Mouse (Mus musculus): ENCODE measurements around the gene Inka1. TPM values are rescaled to one million over a fixed set of nuclear protein-coding genes. Genes with fewer than 3 reads are reported as not detected.
A peak's percentile ranks its signal among the peaks of the same experiment; 100 is the strongest.

Inka1 gene
- polyA plus RNA-seq, 1 experiment, result 21.0 TPM

DNA sequence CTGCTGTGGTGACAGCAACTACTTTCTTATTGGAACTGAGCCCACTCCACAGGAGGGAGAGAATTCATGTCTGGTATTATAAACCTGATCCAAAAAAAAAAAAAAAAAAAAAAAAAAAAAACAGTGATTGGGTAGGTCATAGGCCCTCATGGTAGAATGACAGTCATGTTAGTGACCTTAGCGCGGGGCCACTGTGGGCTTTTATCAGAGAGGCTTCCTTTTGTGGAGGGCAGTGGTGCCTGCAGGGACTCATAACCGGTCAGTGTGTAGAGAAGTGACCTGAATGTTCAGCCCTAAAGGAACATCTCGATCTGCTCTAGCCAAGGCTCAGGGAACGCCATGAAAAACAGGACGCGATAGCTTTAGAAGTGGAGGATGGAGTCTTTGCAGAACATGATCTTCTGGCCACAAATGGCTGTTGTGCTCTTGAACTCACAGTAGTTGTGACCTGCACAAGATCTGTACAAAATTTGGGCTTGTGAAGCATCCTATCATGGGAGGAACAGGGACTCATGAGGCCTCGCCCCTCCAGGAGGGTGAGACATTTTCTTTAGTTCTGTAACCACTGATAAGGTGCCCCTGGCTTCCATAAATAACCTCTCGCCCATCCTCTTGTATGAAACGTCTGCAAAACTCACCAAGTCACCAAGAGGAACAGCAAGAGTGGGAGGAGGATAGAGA is 11.0 kb downstream of the Inka1 start:
- H3K4me3 ChIP-seq (ENCODE audit: insufficient read depth, low read length), result no peak overlapping the region
- TF ChIP-seq POLR2A (IDR thresholded peaks at IDR 0.05; ENCODE audit: low read depth, low read length), result no peak
- TF ChIP-seq CTCF (IDR thresholded peaks at IDR 0.05; ENCODE audit: borderline replicate concordance, insufficient read depth, low read length), result no peak
- peak overlapping the region; percentile 94 for H3K27ac ChIP-seq (ENCODE audit: insufficient read depth, low read length)
- peaks cover 4% of the 10 kb centered on the region for H3K4me1 ChIP-seq (ENCODE audit: control insufficient read depth, insufficient read depth, low read length)

DNA sequence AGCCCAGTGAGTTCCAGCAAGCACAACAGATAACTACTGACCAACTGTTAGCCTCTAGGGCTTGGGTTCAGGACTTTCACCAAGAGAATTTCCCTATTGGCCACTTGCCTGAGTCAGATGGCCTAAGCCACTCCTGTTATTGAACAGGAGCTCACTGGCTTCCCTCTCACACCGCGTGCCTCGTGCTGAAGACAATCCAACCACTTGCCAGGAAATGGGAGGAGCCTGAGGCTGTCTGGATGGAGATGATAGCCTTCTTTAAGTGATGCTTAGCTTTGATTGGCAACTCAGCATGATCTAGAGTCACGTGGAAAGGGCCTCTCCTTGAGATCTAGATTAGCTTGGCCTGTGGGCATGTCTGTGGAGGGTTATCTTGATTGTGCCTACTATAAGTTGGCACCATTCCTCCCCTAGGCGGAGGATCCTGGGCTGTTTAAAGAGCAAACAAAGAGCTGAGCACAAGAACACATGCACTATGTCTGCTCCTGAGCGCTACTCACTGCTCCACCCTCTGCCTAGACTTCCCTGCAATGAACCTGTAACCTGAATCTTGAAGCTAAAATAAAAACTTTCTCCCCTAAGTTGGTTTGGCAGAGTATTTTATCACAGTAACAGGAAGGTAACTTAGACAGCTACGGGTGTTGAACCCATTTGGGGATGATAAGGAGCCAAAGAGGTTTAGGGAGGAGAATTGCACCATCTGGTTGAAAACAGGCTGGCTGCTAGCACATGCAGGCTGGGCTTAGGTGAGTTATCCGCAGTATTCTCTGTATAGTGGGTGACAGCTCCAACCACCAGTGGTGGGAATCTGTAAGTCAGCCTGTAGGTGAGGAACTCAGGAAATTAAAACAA is 13.8 kb downstream of the Inka1 start:
- TF ChIP-seq POLR2A (IDR thresholded peaks at IDR 0.05; ENCODE audit: low read depth, low read length), result no peak
- no peak for TF ChIP-seq CTCF (IDR thresholded peaks at IDR 0.05; ENCODE audit: borderline replicate concordance, insufficient read depth, low read length)
- peaks cover 4% of the 10 kb centered on the region for H3K4me1 ChIP-seq (ENCODE audit: control insufficient read depth, insufficient read depth, low read length)
- H3K4me3 ChIP-seq (ENCODE audit: insufficient read depth, low read length), result no peak overlapping the region
- no peak overlapping the region for H3K27ac ChIP-seq (ENCODE audit: insufficient read depth, low read length)

DNA sequence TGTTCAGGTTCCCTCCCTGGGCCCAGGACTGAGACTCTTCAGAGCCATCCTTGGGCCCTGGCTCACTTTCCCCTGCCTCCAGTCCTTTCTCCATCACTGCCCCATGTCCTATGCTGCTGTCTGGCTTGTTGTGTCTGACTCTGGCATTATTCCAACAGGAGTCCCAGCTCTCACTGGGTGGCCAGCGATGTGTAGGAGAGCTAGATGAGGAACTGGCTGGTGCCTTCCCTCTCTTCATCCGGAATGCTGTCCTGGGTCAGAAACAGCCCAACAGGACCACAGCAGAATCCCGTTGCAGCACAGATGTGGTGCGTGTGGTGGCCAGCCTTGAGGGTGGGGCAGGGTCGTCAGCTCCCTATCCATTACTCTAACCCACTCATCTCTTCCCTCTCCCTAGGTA is 15.4 kb downstream of the Inka1 start:
- Histone ChIP-seq H3K4me3 (ENCODE audit: insufficient read depth, low read length) (no peak overlapping the region), H3K4me1 (ENCODE audit: control insufficient read depth, insufficient read depth, low read length) (peaks cover 4% of the 10 kb centered on the region), H3K27ac (ENCODE audit: insufficient read depth, low read length) (no peak overlapping the region)
- TF ChIP-seq POLR2A (IDR thresholded peaks at IDR 0.05; ENCODE audit: low read depth, low read length) (no peak), CTCF (IDR thresholded peaks at IDR 0.05; ENCODE audit: borderline replicate concordance, insufficient read depth, low read length) (no peak)

DNA sequence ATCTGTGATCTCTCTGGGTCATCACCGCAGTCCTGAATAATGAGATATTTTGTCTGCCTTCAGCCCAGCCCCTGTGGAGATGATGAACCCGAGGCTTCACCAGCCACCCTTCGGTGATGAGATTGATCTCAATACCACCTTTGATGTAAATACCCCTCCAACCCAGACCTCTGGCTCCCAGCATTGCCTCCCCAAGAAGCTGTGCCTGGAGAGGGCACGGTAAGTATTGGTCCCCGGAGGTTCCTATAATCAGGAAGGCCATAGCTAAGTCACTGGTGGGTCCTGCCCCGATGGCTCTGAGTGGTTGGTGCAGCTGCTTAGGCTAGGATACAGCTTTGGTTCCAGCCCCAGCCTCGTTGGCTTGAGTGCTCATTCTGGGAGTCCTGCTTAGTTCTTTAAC is 17.1 kb downstream of the Inka1 start:
- TF ChIP-seq POLR2A (IDR thresholded peaks at IDR 0.05; ENCODE audit: low read depth, low read length), result no peak
- no peak for TF ChIP-seq CTCF (IDR thresholded peaks at IDR 0.05; ENCODE audit: borderline replicate concordance, insufficient read depth, low read length)
- H3K27ac ChIP-seq (ENCODE audit: insufficient read depth, low read length), result no peak overlapping the region
- H3K4me1 ChIP-seq (ENCODE audit: control insufficient read depth, insufficient read depth, low read length), result no peaks in the 10 kb centered on the region
- H3K4me3 ChIP-seq (ENCODE audit: insufficient read depth, low read length), result no peak overlapping the region

DNA sequence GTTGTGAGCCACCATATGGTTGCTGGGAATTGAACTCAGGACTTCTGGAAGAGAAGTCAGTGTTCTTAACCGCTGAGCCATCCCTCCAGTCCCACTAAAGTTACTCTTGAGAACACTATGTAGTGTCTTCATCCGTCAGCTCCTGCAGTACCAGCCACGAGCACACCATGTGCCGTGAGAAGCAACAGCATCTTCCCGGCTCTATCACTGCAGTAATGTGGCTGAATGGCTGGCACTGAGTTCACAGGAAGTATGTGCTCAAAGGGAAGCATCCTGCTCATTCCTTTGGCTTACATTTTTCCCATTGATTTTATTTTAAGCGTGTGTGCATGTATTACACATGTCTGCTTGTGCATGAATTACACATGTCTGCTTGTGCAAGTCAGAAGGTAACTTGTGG is 18.2 kb downstream of the Inka1 start:
- H3K4me1 ChIP-seq (ENCODE audit: control insufficient read depth, insufficient read depth, low read length), result no peaks in the 10 kb centered on the region
- TF ChIP-seq POLR2A (IDR thresholded peaks at IDR 0.05; ENCODE audit: low read depth, low read length) (no peak), CTCF (IDR thresholded peaks at IDR 0.05; ENCODE audit: borderline replicate concordance, insufficient read depth, low read length) (no peak)
- no peak overlapping the region for H3K27ac ChIP-seq (ENCODE audit: insufficient read depth, low read length)
- no peak overlapping the region for H3K4me3 ChIP-seq (ENCODE audit: insufficient read depth, low read length)

DNA sequence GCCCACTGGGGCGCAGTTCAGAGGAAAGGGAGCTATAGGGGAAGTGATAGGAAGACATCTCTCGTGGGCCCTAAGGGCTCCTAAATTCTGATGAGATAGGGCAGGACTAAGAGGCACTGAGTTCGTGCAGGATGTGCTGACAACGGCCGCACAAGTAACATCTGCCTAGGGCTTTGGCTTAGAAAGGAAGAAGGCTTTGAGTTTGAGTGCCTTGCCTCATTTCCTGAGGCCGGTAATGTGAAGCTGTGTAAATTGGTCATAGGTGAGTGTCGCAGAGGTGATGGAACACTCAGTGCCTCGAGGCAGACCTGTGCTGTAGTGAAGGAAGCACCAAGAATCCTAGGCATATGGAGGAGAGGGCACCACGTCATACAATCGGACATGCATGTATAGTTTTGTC is 19.0 kb downstream of the Inka1 start:
- no peaks in the 10 kb centered on the region for H3K4me1 ChIP-seq (ENCODE audit: control insufficient read depth, insufficient read depth, low read length)
- no peak overlapping the region for H3K27ac ChIP-seq (ENCODE audit: insufficient read depth, low read length)
- no peak overlapping the region for H3K4me3 ChIP-seq (ENCODE audit: insufficient read depth, low read length)
- TF ChIP-seq CTCF (IDR thresholded peaks at IDR 0.05; ENCODE audit: borderline replicate concordance, insufficient read depth, low read length) (no peak), POLR2A (IDR thresholded peaks at IDR 0.05; ENCODE audit: low read depth, low read length) (no peak)

DNA sequence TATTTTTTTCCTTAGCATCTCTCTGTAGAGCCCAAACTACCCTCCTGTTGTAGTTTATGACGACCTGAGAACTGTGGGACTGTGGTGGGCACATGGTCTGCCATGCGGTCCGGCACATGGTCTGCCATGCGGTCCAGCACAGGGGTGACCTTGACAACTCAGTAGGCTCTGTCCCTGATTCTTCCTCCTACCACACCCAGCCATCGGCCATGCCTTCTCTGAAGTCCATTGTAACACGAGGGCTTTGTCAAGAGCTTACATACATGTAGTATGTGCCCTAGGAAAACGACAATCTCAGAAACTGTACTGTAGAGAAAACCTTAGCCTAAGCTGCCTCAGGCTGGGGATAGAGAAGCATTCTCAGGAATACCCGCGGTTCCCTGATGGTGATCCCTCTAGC is 21.0 kb downstream of the Inka1 start:
- H3K27ac ChIP-seq (ENCODE audit: insufficient read depth, low read length), result no peak overlapping the region
- TF ChIP-seq POLR2A (IDR thresholded peaks at IDR 0.05; ENCODE audit: low read depth, low read length) (no peak), CTCF (IDR thresholded peaks at IDR 0.05; ENCODE audit: borderline replicate concordance, insufficient read depth, low read length) (no peak)

DNA sequence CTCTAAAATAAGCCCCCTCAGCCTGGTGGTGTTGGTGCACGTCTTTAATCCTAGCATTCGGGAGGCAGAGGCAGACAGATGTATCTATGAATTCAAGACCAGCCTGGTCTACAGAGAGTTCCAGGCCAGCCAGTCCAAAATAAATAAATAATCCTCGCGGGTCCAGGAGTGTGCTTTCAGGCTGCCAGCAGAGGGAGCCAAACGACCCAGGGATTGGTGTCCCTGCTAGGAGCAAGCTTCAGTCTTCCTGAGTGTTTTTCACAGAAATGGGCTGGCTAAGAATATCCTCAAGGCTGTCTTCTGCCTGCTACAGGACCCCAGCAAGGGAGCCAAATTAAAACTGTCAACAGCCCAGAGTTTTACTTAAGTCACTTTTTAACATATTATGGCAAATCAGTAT is 22.0 kb downstream of the Inka1 start:
- no peaks in the 10 kb centered on the region for H3K4me1 ChIP-seq (ENCODE audit: control insufficient read depth, insufficient read depth, low read length)
- no peak overlapping the region for H3K4me3 ChIP-seq (ENCODE audit: insufficient read depth, low read length)
- no peak overlapping the region for H3K27ac ChIP-seq (ENCODE audit: insufficient read depth, low read length)
- no peak for TF ChIP-seq POLR2A (IDR thresholded peaks at IDR 0.05; ENCODE audit: low read depth, low read length)
- TF ChIP-seq CTCF (IDR thresholded peaks at IDR 0.05; ENCODE audit: borderline replicate concordance, insufficient read depth, low read length), result peak; percentile 78

More for the DNA sequence above, 21.0 kb downstream of the Inka1 start:
- Histone ChIP-seq H3K4me1 (ENCODE audit: control insufficient read depth, insufficient read depth, low read length) (no peaks in the 10 kb centered on the region), H3K4me3 (ENCODE audit: insufficient read depth, low read length) (no peak overlapping the region)

DNA sequence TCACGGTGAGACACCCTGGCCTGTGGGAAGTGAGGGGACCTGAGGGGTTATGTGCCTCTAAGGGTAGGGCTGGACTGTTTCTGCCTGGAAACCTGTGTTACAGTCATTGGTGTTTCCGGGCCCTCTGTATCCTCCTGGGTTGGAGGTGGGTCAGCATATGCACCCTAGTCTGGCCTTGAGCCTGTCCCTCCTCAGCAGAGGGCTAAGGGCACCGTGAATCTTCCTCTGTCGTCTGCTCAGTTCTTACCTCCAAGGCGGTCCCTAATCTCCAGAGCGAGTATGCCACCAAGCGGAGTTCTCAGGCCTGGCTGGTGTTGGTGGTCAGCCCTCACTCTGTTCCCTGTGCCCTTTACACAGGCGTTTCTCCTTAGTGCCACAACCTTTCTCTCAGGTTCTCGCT is 22.8 kb downstream of the Inka1 start:
- no peak overlapping the region for H3K4me3 ChIP-seq (ENCODE audit: insufficient read depth, low read length)
- H3K4me1 ChIP-seq (ENCODE audit: control insufficient read depth, insufficient read depth, low read length), result no peaks in the 10 kb centered on the region
- TF ChIP-seq POLR2A (IDR thresholded peaks at IDR 0.05; ENCODE audit: low read depth, low read length) (no peak), CTCF (IDR thresholded peaks at IDR 0.05; ENCODE audit: borderline replicate concordance, insufficient read depth, low read length) (no peak)
- no peak overlapping the region for H3K27ac ChIP-seq (ENCODE audit: insufficient read depth, low read length)

DNA sequence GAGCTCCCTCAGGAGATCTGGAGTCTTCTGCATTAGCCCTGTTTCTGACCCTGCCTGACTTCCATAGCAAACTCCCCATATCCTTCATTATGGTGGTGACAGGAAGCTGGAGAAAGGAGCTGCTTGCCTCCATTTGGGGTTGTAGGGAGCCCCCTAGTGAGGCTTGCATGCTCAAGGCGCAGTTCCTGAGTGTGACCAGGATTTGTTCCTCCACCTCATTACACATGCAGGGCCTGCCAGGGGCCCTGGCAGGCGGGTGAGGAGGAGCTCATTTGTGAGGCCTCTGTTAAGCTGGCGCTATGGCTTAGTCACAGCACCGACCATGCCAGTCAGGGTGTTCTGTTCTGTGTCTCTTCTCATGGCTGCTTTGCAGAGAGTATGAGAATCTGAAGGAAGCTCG is 23.8 kb downstream of the Inka1 start:
- peak; percentile 34; the same call in 1 of the 2 replicates for TF ChIP-seq CTCF (IDR thresholded peaks at IDR 0.05; ENCODE audit: borderline replicate concordance, insufficient read depth, low read length)
- no peak for TF ChIP-seq POLR2A (IDR thresholded peaks at IDR 0.05; ENCODE audit: low read depth, low read length)
- no peaks in the 10 kb centered on the region for H3K4me1 ChIP-seq (ENCODE audit: control insufficient read depth, insufficient read depth, low read length)
- H3K4me3 ChIP-seq (ENCODE audit: insufficient read depth, low read length), result no peak overlapping the region
- no peak overlapping the region for H3K27ac ChIP-seq (ENCODE audit: insufficient read depth, low read length)

Data from embryonic fibroblast, embryonic 13.5 days (primary cell).